Mouse (Mus musculus): ENCODE results near the gene Srsf2.
A peak's percentile ranks its signal among the peaks of the same experiment; 100 is the strongest.
"Not testable (repeated sequence)": the region's sequence is repeated elsewhere in the genome, so short reads cannot be mapped to it uniquely, and the experiment has no call there.

Gene Srsf2

DNA sequence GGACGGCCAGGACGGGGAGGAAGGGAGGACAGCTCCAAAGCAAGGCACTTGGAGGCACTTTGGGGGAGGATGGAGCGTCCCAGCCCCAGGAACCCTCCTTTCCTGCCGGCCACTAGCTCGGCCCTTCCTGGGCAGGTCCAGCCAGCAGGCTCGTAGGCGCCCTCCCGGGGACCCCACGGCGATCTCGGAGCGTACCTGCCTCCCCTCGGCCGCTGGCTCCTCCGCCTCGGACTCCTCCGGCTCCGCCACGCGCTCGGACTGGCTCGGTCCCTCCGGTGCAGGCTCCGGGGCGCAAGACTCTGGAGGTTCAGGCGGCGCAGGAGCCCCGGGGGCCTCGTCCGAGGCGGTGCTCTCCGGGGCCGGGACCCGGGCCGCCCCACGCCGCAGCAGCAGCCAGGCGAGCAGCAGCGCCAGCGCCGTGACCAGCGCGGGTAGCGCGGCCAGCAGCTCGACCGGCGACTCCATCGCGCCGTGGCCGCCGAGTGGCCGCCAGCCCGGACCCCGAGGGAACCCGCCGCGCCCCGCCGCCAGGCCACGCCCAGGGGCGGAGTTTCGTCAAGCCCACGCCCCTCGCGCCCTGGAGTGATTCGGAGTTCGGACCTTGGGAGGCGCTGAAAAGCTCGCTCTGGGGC is 25.2 kb downstream of the Srsf2 start, which contains the start of gene Mxra7:
Mxra7 (minus strand) TSS at position 513 of the 632 bp plus-strand sequence.
- peak; percentile 62 to 76 for DNase-seq (ENCODE audit: low spot score in 2 of 2)

DNA sequence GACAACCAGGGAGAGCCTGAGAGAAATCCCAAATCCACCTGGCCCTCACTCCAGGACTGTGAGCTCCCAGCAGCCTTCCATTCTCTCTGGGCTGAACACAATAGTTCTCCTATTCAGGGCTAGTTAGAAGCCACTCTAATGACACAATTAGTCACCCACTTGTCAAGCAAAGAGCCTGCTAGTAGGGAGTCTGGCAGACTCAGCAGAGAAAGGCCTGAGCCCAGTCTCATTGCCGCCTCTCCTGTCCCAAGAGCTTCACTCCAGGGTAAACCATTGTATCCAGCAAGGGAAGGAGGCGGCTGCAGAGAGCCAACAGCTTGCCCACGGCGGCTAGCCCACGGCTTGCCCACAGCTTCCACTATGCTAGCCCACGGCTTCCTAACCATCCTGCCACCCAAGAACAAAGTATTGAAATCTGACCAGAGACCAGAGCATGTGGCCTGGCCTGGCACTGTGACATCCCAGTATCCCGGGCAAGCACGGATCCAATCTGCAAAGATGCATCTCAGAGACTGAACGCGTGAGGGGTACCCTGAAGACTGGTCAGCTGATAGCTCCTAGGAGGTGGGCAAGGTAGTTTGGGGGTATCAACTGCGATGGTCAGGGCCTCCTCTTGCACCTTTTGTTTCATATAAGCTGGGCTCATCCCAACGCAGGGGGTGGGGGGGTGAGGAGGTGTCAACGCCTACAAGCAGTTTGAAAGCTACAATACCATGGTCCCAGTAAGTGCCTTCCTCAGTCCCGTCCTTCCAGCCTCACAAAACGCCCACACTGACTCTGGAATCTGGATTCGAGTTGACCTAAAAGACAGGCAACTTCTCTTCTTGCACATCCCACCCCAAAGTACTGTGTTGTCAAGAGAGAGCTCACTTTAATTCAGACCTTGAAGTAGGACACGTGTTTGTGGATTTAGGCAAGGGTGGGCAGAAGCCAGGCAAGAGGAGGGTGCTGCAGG is 26.1 kb downstream of the Srsf2 start:
- no peak for DNase-seq (ENCODE audit: low spot score in 2 of 2)

DNA sequence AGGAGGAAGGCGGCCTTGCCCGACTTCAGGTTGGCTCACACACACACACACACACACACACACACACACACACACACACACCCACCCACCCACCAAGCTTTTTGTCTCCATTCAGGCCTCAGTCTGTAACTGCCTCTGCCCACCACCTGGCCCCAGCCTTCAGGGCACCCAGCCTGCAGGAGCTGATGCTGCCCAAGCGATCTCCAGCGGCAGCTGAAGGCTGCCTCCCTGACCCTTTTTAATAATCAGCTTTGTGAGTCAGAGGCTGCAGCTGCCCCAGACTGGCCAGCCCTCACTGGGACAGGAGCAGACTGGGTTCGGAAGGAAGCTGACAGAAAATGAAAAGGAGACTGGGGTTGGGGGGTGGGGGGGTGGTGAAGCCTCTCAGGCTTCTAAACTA is 27.7 kb downstream of the Srsf2 start:
- DNase-seq (ENCODE audit: low spot score in 2 of 2) = no peak

DNA sequence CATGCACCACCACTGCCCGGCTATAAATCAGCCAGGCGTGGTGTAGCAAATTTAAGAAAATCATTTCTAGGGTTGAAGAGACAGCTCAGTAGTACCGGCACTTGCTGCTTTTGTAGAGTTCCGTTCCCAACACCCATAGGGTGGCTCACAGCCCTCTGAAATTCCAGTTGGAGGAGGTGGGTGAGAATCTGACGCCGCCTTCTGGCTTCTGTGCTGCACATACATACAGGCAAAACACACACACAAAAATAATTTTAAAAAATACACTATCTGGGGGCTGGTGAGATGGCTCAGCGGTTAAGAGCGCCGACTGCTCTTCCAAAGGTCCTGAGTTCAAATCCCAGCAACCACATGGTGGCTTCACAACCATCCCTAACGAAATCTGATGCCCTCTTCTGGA is 29.0 kb downstream of the Srsf2 start:
- DNase-seq (ENCODE audit: low spot score in 2 of 2) = not testable (repeated sequence)

DNA sequence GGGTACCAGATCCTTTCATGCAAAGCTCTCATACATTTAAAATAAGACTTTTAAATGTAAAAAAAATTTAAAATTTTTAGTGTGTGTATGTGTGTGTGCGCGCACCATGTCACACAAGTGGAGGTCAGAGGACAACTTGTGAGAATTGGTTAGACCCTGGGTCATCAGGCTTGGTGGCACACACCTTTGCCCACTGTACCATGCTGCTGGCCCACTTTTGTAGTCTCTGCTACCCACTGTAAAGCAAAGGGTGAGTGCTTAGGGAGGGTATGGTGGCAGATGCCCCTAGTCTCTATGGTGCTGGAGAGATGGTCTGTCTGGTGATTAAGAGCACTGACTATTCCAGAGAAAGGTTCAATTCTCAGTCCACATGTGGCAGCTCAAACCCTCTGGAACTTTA is 29.6 kb downstream of the Srsf2 start:
- no peak for DNase-seq (ENCODE audit: low spot score in 2 of 2)

DNA sequence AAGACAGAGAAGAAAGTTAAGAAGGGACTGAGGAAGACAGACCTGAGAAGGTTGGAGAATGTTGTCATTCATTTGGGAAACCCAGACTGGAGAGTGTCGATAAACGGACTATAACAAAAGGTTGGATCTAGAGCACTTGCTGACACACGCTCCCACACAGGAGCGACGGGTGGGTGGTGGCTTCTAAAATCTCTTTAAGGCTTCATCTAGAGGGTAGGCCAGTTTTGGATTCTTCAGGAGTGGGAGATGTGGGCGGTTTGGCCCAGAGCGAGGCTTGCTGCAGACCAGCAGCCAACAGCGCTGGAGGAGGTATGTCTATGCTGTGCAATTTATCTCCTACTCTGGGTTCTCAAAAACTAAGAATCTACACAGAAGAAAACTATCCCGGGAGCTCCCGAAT is 30.3 kb downstream of the Srsf2 start:
- DNase-seq (ENCODE audit: low spot score in 2 of 2) = no peak

DNA sequence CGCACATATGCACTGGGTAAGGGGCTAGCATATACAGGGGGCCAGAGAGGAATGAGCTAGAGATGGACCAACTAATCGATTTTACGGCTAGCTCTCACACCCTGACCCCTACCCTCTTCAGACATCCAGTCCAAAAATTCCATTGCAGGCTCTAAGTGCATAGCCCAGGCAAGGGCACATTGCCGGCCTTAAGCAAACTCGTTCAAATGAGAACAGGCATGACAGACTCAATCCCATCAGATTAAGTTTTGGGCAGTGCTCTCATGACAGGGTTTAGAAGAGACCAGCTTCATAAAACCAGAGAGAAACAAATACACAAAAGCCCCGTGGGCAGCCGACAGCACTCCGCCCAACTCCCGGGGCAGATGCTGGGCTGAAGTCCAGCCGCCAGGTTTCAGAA is 30.7 kb downstream of the Srsf2 start:
- DNase-seq (ENCODE audit: low spot score in 2 of 2) = no peak

DNA sequence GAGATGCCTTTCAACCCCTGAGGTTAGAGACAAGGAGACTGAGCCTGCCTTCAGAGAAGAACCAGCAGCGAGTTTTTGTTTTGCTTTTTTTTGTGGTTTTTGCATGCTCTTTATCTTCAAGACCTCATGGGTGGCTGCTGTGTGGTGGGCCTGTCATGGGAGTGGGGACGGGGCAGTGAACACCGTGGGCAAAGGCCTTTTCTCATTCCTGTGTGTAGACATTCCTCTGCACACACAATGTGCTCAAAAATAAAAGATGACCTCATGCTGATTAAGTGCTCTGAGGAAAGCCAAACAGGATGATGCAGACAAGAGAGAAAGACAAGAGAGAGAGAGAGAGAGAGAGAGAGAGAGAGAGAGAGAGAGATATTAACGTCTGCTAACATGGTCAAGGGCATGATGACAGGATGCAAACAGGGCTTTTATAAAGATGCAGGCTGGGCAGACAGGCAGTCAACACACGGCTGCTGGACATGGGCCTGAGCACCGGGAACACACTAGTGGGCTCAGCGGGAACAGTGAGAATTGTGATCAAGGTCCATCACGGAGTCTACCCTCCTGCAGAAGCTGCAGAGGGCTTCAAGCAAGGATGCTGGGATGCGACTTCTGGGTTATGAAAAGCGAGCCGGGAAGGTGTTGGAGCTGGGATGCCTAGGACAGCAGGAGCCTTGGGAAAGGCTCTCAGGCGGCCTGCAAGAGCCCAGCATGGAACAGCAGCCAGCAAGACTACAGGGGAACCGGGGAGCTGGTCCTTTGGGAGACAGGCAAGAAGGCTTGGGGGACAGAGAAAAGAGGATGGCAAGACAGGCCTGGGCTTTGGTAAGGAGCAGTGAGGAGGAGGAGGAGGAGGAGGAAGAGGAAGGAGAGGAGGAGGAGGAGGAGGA is 31.6 kb downstream of the Srsf2 start:
- no peak for DNase-seq (ENCODE audit: low spot score in 2 of 2)

DNA sequence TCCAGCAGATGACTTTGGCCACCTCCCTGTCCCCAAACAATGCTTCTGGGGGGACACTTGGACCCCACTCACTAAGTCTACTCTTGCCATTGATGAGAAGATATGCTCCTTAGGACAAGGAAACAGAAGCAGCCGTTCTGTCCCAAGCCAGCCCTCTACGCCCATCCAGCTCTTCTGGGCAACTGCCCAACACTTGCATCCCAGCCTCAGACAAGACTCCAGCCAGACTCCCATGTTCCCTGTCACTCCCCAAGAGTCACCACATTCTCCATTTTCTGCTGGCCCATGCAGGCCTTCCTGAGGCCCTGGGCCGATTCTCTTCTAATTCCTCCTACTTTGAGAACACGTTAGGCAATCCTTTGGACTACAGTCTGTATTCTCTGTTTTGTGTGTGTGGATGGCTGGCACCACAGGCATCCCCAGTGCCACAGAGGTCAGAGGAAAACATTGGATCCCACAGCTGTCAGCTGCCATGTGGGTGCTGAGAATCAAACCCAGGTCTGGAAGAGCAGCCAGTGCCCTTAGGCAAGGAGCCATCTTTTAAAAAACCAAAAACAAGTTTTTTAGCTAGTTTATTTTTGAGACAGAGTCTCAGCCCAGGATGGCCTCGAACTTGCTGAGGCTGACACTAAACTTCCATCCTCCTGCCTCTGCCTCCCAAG is 32.8 kb downstream of the Srsf2 start:
- DNase-seq (ENCODE audit: low spot score in 2 of 2) = no peak

DNA sequence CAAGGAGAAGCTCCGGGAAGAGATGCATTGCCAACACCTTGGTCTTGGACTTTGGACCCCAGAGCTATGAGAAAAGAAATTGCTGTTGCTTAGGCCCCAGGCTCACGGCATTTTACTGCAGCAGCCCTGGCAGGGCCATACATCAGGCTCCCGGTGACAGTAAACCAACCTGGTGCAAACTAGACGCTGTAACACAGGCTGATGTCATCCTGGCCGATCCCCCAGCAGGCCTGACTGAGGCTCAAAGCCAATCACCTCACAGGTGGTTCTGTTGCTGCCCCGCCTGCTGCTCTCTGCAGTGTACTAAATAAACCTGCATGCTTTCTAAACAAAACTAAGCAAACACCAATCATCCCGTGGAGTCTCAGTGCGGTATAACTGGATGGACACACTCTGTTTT is 34.2 kb downstream of the Srsf2 start:
- no peak for DNase-seq (ENCODE audit: low spot score in 2 of 2)

DNA sequence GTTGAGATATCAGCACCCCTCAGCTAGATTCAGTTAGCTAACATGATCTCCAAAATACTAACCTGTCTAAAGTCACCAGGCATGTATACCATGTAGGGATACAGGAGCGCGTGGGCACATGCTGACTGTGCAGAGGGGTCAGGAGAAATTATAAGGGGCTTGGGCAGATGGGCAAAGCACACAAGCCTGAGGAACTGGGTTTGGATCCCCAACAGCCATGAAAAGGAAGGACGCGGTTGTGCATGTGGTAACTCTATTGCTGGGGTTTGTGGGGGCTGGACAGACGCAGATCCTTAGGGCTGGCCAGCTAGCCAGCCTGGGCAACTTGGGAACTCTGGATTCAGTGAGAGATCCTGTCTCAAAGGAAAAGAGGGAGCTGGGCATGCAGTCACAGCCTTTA is 35.3 kb downstream of the Srsf2 start:
- DNase-seq (ENCODE audit: low spot score in 2 of 2) = no peak

DNA sequence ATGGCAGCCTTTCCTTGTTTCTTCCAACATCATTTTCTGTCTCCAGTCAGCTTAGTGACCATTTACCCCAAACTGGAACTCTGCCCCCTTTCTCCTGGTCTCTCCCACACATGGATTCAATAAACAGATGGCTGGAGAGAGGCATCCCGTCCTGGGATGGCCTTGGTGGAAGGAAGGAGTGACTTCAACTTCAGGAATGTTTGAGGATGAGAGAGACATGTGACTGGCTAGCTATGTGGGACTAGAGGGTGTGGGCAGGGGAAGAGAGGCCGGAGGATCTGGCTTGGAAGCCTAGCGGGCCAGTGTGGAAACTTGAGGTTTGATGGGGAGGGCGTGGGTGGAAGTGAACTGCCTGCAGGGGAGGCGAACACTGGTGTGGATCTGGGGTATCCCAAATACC is 36.1 kb downstream of the Srsf2 start:
- no peak for DNase-seq (ENCODE audit: low spot score in 2 of 2)

DNA sequence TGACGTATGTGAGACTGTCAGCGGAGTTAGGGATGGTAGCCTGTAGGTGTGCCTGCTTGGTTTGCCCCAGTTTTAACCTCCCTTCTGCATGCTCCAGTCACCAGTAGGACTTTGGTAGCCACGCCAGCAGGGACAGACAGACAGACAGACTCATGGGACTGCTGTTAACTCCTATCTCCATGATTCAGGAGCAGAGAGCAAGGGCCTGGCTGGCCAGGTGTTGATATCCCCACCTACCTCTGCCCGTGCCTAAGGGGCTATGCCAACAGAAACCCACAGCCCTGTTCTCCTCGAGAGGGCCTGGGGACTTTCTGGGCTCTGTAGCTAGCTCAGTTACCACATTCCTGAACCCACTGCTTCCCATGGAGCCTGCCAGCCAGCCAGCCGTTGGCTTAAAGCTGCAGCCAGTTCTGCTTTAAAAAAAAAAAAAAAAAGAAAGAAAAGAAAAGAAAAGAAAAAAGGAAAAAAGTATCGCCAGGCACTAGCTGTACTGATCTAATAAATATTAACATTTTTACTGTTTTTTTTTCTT is 37.9 kb downstream of the Srsf2 start:
- no peak for DNase-seq (ENCODE audit: low spot score in 2 of 2)

DNA sequence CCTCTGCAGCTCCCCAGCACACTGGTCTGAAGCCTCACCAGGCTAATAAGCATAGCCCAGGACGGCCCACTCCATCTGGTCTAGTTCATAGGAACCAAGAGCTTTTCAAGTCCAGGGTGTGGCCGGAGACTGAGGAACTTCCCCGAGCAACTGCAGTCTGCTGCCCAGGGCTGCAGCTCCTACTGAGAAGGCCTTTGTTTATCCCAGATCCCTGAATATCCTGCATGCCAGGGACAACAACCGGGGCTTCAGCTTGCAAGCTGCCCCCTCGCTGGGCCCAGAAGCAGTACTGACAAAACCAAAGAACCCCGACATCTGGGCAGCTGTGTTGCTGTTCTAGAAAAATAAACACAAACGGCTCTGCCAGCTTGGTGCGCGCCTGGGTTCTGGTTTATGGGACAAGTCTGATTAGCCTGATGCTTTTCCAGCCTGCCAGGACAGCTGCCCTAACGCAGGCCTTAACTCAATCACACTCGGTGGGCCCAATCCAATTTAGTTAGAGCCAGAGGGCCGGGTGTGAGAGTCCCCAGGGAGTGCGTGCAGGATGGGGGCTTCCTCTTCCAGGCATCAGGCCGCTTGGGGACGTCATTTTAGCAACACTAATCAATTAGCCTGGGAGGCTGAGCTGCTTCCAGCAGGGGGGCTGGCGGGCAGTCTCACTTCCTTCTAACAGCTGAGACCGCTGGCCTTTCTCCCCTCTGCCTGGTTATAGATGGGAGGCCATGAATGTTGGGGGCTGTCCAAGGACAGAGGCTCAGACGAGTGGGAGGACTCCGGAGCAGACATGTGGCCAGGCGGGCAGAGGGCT is 38.6 kb downstream of the Srsf2 start:
- DNase-seq (ENCODE audit: low spot score in 2 of 2) = peak; percentile 38 to 80

DNA sequence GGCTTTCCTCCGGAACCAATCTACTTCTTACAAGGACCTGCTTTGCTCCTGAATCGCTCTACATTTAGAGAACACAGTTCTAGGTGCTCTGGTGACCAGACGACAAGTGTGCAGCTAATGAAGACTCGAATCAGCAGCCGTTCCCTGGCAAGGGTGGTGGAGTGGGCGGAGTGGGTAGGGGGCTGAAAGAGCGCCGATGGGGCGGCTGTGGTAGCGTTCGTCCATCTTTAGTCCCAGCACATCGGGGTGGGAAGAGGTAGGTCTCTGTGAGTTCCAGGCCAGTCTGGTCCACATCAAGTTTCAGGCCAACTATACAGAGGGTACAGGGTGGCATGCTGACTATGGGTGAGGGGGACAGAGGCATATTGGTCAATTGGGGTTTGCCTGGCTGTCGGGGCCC is 39.3 kb downstream of the Srsf2 start:
- DNase-seq (ENCODE audit: low spot score in 2 of 2) = no peak

DNA sequence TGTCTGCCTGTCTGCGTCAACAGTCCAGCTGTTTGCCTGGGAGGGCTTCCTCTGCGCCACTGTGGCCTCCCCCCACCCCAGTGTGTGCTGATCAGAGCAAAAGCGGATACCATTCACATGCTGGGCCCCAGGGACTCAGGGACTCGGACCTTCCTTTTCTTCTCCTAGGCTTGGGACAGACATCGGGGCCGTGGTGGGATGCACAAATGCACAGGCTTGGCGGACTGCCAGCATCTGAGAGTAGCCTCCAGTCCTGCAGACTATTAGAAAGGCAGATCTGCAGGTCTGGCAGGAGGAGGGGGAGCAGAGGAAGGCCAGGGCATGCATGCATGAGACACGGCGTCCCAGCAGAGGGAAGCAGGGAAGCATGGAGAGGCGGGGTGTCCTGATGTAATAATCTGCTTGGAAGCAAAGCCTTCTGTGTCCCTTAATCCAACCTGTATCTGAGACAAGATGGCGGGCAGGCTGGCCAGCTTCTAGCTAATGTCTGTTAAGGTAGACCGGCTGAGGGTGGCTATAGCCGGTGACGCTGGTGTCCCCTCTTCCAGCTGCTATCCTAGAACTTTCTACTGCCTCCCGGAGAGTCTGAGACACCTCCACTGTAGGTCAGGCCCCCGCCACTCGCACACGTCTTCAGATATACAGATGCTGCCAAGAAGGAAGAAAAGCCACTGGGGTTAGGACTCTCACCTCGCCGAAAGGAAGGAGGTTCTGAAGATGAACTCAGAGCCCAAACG is 39.9 kb downstream of the Srsf2 start:
- peak in 1 of 2 experiments; percentile 72 for DNase-seq (ENCODE audit: low spot score in 2 of 2)

DNA sequence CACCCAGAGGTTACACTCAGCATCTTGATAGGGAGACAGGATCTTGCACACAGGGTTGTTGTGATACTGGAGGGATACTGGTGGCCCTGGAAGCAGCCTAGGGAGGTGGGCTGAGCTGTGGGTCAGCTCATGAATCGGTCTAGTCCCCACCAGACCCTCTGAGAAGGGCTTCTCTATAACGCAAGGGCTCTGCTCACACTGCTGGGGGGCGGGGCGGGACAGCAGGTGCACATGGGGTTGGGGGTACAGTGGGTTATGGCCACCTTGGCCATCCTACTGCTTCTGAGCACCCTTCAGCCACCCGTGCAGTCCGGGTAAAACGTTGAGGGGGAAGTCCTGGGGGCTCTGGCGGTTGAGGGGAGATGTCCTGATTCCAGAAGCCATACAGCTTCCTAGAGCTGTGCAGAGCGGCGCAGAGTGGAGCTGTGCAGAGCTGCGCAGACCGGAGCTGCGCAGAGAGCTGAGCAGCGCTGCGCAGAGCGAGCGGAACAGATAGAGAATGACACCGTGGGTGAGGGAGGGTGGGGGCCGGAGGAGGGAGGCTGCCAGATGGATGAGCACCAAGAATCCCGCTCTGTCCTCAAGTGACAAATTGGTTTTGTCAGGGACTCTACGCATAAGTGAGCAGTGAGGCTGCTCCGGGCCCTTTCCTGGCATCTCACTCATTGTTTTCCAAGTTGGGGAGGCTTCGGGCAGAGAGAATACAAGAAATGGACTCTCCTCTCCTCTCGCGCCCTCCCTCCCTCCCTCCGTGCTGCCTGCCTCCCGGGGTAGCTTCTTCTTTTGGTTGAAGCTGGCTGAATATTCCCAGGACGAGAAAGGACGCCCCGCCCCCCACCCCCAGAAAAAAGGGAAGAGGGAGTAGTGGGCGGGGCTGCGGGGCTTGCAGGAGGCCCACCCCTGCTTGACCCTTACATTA is 41.7 kb downstream of the Srsf2 start:
- peak; percentile 49 to 85 for DNase-seq (ENCODE audit: low spot score in 2 of 2)

DNA sequence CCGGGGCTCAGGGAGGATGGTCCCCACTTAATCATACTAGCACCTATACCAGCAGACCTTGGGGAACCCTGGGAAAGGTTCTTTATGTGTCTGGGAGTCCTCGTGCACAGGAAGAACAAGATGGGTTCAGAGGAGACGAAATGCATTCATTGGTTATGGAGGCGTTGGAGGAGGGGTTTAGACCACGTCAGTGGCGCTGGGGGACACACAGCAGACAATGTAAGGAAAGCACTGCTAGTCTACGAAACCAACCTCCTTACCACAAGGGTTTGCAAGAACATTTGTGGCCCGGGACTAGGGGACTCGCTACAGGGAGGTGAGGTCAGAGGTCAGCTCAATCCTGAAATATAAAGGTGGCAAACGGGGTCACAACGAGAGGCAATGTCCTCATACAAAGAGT is 42.4 kb downstream of the Srsf2 start:
- peak in 1 of 2 experiments; percentile 17 for DNase-seq (ENCODE audit: low spot score in 2 of 2)

DNA sequence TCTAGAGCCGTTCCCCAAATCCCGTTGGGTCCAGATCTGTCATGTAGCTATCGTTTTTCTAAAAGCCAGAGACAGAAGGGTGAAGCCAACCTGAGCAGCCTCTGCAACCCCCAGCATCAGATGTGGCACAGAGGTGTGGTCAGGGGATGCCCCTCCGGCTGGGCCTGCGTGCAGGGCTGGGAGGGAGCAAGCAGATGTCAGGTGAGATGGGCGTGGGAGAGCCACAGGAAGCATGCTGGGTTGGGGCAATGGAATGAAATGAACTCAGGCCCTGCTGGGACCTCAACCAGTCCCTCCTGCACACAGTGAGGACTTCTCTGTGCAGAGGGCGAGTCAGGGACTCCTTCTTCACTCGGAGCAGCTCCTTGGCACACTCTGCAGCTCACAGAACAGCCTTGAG is 43.4 kb downstream of the Srsf2 start:
- no peak for DNase-seq (ENCODE audit: low spot score in 2 of 2)

All from cerebellum, postnatal 4 days (tissue).